Mouse (Mus musculus) layer of hippocampus, postnatal 25 days (tissue): ENCODE results near the gene Gm10198. TPM values are rescaled to one million over a fixed set of nuclear protein-coding genes. Genes with fewer than 3 reads are reported as not detected.

Experiments
- DNase-seq, 2 experiments: peaks; one replicate each; pipeline ENCODE4 v3.0.0; 2022; ENCODE audit warnings: mixed read lengths in 2 of 2, low spot score in 1 of 2; ENCODE audit errors: extremely low spot score in 1 of 2
- total RNA-seq, 2 experiments: library from RNA; stranded (reverse); gene quantifications; 2 replicates each; pipeline ENCODE4 v1.2.3; 2021

Gene Gm10198
- not detected for total RNA-seq

- DNase-seq, result no peak
Measured at GRCm38 (mm10) chr13:111592485-111592884, at the start of gene Gm10198. Gene Gm10198 (plus strand): TSS chr13:111592785.

GRCm38 (mm10) chr13:111545286-111545685 is 47.3 kb upstream of the Gm10198 start:
- DNase-seq, result no peak

- DNase-seq, result no peak
Measured at GRCm38 (mm10) chr13:111552769-111553168, 39.8 kb upstream of the Gm10198 start.

- no peak for DNase-seq
Measured at GRCm38 (mm10) chr13:111553182-111553581, 39.4 kb upstream of the Gm10198 start.

- DNase-seq, result no peak
Measured at GRCm38 (mm10) chr13:111553941-111554340, 38.6 kb upstream of the Gm10198 start.

- DNase-seq, result no peak
Measured at GRCm38 (mm10) chr13:111555333-111555732, 37.3 kb upstream of the Gm10198 start.

- DNase-seq, result no peak
Measured at GRCm38 (mm10) chr13:111556375-111556774, 36.2 kb upstream of the Gm10198 start.

- DNase-seq, result no peak
Measured at GRCm38 (mm10) chr13:111560152-111560551, 32.4 kb upstream of the Gm10198 start.

- no peak for DNase-seq
Measured at GRCm38 (mm10) chr13:111562595-111562994, 30.0 kb upstream of the Gm10198 start.

GRCm38 (mm10) chr13:111574196-111574595 is 18.4 kb upstream of the Gm10198 start:
- DNase-seq, result no peak

GRCm38 (mm10) chr13:111577177-111577576 is 15.4 kb upstream of the Gm10198 start:
- no peak for DNase-seq

- DNase-seq, result no peak
Measured at GRCm38 (mm10) chr13:111580054-111580453, 12.5 kb upstream of the Gm10198 start.

GRCm38 (mm10) chr13:111598111-111598510 is 5.5 kb downstream of the Gm10198 start:
- DNase-seq, result no peak

- DNase-seq, result no peak
Measured at GRCm38 (mm10) chr13:111601383-111601782, 8.8 kb downstream of the Gm10198 start.

GRCm38 (mm10) chr13:111604826-111605225 is 12.2 kb downstream of the Gm10198 start:
- no peak for DNase-seq

GRCm38 (mm10) chr13:111616168-111617125 is 23.9 kb downstream of the Gm10198 start:
- DNase-seq, result no peak

GRCm38 (mm10) chr13:111620433-111620832 is 27.8 kb downstream of the Gm10198 start:
- no peak for DNase-seq

- DNase-seq, result no peak
Measured at GRCm38 (mm10) chr13:111622425-111622824, 29.8 kb downstream of the Gm10198 start.

- no peak for DNase-seq
Measured at GRCm38 (mm10) chr13:111623112-111623511, 30.5 kb downstream of the Gm10198 start.

- no peak for DNase-seq
Measured at GRCm38 (mm10) chr13:111624115-111624514, 31.5 kb downstream of the Gm10198 start.

GRCm38 (mm10) chr13:111634163-111635160 is 41.9 kb downstream of the Gm10198 start:
- DNase-seq, result no peak
